Mouse (Mus musculus) c-Kit-negative CD71-positive TER-119-positive erythroid progenitor cells, embryonic 14.5 days (primary cell): Measurements from ENCODE around the gene Klhl42.

Experiments used
- DNase-seq: peaks from one replicate; pipeline ENCODE4 v3.0.0-alpha.2; 2013; ENCODE audit warnings: low read depth, low spot score

The Klhl42 gene

DNA sequence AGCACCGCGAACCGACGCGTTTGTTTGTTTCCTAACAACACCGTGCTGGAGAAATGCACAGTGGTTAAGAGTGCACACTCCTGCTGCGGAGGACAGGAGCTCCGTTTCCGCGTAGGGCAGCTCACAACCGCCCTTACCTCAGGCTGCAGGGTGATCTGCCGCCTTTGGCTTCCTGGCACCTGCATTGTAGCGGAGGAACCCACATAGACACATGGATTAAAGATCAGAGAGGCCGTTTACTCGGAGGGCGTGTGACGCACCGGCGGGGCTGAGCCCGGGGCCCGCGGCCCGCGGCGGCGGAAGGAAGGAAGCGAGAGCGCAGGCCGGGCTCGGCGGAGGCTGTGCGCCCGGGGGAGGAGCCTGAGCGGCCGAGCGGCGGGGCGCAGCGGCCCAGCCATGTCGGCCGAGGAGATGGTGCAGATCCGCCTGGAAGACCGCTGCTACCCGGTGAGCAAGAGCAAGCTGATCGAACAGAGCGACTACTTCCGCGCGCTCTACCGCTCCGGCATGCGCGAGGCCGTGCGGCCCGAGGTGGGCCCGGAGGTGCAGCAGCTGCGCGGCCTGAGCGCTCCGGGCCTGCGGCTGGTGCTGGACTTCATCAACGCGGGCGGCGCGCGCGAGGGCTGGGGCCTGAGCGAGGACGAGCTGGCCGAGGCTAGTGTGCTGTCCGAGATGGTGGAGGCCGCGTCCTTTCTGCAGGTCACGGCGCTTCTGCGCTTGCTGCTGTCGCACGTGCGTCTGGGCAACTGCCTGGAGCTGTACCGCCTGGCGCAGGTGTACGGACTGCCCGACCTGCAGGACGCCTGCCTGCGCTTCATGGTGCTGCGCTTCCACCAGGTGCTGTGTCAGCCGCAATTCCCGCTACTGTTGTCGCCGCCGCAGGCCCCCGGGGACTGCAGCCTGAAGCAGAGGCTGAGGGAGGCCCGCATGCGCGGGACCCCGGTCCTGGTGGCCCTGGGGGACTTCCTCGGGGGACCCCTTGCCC, at the start of gene Klhl42:
Gene Klhl42 (plus strand): TSS at position 244 of the 985 bp plus-strand sequence.
- no peak for DNase-seq

DNA sequence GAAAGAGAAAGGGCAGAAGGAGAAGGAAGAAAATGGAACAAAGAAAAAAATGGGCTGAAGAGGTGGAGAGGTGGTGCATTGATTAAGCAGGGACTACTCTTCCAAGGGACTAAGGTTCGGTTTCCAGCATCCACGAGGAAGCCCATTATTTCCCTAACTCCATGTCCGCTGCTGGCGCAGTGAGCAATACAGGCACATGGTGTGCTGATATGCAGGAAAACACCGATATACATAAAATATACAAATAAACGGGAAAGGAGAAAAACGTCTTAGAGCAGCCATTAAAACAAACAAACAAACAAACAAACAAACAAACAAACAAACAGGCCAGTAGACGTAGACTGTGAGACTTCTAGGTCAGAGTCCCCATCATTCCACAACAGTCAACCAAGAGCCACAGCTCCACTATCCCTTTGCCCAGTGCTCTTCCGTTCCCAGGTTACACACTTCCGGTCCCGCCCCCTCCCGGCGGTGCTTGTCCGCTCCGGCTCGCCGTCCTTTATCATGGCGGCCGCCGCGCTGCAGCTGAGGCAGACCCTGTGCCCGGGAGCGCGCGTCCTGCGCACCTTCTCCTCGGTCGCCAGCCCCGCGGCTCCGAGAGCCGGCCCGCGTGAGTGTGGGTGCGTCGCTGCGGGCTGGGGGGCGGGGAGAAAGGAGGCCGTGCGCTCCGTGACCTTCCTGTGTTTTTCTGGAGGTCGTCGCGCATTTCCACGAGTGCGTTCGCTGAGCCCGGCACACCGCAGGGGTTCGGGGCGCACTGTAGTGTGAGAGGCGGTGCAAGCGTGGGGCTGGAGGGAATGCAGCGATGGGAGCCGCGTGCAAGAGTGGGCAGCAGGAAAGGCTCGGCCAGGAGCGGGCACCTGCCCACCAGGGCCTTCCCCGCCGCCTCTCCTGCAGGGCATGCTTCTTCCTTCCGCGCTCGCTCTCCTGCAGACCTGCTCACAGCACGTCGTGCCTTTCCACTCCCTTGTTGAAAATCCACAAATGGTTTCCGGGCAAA, 48.6 kb upstream of the Klhl42 start, which contains the start of gene Mrps35:
Gene Mrps35 (plus strand): TSS at position 474 of the 1,000 bp plus-strand sequence.
- DNase-seq = peak; percentile 73

DNA sequence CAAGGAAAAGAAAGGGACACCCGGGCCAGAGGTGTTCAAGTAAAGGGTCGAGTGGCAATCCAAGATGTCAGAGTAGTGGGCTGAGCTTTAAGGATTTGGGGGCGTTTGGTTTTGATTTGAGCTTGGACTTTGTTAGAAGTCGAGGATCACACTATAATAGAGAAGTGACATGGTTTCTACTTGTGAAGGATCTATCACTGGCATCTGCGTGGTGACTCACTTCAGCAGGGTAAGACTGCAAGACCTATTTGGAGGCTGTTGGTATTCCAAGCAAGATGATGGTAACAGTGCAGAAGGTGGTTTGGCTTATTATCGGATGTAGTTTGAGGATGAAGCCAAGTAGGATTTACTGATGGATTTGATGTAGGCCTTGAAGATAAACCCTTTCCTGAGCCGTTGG, 47.5 kb upstream of the Klhl42 start:
- DNase-seq = no peak

DNA sequence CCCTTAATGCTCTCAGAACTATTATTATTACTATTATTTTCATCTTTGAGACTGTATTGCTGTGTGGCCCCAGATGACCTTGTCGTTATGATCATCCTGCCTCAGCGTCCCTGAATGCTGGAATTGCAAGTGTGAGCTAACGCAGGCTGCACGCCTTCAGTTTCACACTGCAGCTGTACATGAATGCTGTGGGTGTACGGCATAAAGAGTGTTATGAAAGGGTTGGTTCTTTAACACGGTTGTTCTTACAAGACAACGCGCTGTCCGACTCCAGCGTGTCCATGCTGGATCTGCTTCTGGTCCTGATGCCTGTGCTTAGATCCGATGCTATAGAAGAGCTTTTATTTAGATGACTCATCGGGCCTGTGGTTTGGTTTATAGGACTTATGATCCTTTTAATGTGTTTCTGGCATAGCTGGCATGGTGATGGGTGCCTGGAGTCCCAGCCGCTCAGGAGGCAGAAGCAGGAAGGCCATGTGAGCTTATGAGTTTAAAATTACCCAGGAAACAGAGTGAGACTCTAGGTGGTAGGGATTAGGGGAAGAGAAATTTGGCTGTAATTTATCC, 41.9 kb upstream of the Klhl42 start:
- no peak for DNase-seq

DNA sequence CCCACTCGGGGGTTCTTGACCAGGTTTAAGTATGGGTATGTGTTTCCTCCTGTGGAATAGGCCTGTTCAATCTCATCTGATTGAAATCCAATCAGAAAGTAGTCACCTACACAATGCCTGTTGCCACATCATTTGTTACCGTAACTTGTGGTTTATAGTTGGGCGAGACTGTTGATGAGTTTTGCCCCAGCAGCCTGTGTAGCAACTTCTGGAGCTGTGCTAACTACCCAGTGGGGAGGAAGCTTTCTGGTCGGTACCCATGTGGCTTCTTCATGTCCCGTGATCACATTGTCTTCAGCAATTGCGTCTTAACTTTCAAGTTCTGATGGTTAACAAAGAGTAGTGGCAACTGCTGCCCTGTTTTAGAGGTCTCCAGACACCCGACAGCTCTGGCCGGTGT, 39.5 kb upstream of the Klhl42 start:
- no peak for DNase-seq

DNA sequence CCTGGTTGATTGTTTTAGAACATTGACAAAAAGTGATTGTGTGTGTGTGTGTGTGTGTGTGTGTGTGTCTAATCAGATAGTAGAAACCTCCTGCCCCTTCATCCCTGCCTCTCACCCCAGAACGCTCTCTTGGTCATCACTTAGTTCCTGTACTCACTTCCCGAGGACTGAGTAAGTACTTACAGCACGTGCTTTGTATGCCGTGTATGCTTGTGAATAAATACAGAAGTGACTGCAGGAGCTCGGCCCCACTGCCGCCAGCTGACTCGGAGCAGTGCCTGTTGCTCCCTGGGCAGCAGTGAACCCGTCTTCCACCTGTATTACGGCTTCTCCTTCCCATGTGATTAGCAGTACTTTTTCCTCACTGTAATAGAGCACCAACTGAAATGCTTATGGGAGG, 38.7 kb upstream of the Klhl42 start:
- no peak for DNase-seq

DNA sequence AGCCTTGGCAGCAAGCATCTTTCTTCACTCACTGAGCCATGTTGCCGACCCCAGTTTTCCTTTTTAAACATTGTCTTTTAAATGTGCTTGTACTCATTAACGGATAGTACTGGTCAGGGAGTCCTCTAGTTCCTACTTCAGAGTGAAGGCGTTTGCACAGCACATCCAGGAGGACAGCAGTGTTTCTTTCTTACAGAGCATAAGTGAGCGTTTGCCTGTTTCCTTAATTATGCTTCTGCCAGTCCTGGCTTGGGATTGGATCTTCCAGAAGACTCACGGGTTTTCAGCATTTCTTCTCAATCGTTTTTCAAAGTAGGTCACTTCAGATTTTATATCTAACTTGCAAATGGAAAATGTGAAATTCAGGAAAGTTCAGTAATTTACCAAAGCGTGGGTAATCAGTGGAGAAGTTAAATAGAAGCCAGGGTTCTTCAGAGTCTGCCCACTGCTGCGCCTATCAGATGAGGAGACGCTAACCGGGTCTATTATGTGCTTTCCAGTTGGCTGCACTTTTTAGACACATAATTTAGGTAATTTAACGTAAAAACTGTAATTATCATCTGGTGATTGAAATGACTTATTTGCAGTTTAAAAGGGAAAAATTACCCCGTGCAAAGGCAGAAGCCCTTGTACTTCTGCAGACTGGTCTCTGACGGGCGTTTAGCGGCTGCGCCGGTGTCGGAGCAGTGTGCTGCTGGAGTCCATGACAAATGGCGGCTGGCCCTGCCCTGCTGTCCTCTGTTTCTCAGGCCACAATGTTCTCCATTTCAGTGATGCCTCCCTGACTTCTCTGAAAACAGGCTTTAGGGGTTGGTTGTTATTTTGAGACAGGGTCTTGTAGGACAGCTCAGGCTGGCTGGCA, 37.2 kb upstream of the Klhl42 start:
- DNase-seq = no peak

DNA sequence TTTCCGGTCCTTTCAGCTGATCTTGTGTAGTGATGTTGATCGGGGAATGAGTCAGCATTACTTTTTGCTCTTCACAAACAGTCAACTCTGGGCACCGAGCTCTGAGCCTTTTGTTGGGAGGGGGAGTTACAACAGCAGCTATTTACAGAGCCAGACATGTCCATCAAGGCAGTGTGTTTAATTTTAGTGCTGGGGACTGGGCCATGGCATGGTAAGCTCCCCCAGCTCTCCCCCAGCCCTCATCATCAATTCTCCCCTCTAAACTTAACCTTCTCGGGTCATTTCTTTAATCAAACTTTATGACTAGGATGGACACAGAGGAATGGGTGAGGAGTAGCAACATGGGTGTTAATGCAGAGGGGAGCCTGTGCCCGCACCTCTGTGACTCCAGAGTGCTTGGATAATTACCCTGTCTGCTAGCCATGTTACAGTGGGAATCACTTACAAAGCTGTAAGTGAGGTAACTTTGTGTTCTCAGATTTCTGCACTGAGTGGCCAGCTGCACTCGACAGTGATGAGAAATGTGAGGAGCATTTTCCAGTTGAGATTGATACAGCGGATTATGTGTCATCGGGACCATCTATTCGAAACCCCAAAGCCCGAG, 35.7 kb upstream of the Klhl42 start:
- DNase-seq = no peak

DNA sequence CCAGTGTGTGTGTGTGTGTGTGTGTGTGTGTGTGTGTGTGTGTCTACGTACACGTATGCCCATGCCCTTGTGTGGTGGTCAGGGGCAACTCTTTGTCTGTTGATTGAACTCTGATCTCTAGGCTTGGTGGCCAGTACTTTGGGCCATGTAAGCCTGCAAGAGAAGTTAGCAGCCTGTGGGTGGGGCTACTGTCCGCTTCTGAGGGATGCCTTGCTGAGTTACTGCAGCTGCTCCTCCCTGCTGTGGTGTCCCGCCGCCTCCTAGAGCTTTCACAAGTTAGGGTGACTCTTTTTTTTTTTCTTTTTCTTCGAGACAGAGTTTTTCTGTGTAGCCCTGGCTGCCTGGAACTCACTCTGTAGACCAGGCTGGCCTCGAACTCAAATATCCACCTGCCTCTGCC, 31.9 kb upstream of the Klhl42 start:
- no peak for DNase-seq

DNA sequence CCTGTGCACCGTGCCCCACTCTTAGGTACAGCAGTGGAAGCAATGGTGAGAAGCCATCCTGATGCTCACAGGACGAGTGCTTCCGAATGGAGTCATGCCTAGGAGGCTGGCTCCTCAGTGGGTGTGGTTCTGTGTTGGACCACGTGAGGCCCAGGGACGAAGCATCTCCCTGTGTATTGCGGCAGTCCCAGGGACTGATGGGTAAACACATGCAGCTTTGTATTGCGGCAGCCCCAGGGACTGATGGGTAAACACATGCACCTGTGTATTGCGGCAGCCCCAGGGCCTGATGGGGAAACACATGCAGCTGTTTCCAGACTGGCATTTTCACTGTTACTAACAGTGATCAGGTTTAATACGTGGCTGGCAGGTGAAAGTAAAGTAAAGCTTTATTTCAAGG, 29.5 kb upstream of the Klhl42 start:
- no peak for DNase-seq

DNA sequence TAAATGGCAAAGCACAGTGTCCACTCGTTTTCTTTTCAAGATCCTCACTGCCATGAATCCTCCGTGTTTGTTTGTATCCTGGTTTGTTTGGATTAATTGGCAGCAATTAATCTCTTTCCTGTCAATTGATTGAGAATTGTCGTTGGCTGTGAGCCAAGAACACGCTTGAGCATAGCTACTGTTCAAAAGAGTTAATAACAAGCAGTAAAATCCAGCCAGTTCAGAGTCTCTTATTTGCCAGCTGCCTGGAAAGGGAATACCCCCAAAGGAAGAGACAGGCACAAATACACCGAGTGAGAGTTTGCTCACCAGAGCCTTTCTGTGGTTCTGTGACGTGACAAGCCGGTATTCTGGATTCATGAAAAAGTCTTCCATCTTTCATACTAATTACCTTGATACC, 29.1 kb upstream of the Klhl42 start:
- DNase-seq = no peak

DNA sequence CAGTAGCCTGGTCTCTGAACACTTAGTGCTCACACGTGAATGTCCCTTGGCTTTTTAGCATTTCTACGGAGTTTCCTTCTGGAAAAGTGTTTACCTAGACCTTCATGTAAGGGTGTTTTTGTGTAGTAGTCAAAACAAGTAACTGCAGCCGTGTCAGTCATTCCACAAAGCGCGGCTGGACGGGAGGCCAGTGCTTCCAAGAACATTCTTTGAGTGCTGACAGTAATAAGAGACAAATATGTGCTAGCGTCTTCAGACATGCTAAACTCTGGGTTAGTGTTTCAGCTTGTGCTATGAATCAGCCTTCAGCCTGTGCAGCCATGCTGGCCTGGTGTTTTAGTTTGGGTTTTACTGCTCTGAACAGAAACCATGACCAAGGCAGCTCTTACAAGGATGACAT, 28.5 kb upstream of the Klhl42 start:
- no peak for DNase-seq

DNA sequence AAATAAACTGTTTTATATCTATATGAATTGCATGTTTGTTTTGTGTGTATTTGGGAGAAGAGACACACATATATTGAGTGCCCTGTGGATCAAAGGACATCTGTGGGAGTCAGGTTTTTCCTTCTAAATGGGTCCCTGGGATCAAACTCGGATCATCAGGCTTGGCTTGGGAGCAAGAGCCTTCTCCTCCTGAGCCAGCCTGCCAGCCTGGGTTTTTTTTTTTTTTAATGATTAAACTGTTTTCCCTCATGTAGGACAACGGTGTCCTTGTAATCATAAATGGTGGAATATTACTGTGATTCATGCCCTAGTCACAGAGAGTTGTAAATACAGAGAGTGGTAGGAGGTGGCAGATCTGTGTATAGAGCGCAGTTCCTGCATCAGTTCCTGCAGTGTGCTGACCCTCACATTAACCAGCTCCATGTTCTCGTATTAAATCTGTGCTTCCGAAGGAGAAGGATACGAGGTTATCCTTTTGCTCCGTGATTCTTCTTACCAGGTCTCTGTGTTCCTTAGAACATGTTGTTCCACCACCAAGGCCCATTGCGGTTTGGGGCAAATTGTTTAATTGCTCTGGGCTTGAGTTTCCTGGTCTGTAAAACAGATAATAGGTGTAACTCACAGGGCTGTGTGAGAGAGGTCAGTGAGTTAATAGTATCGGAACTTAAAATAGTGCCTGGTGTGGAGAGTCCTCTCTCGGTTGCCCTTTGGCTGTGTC, 26.8 kb upstream of the Klhl42 start:
- no peak for DNase-seq

DNA sequence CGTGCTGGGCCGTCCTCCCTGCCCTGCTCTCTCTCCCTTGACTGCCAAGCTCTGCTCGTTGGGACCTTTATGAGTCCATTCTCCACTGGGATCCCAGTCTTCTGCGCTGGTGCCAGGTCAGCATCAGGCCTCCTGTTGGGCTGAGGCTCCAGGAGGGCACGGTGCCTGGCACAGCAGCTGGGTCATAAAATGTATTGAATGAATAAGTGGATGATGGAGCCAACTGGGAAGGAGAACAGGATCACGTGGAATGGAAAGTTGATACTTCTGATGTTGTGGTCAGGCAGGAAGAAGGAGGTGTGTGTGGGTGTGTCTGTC, 26.3 kb upstream of the Klhl42 start:
- no peak for DNase-seq

DNA sequence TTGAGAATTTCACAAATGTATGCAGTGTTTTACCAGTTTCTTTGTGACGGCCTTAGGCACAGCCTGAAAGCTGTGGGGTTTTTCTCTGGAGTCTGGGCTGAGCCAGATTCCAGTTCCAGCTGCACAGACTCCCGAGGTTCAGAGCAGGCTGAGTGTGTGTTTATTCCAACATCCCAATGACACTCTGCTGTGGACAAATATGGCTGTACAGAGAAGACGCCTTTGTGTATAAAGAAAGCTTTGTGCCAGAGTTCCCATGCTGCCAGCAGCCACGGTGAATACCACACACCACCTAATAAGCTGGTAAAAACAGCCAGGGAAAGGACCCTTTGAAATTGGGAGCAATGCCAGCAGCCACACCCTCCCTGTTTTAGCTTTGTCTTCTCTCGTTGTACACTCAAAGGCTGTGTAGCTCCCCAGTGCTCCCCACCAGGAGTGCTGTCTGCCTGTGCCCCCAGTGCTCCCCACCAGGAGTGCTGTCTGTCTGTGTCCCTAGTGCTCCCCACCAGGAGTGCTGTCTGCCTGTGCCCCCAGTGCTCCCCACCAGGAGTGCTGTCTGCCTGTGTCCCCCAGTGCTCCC, 15.3 kb upstream of the Klhl42 start:
- no peak for DNase-seq

DNA sequence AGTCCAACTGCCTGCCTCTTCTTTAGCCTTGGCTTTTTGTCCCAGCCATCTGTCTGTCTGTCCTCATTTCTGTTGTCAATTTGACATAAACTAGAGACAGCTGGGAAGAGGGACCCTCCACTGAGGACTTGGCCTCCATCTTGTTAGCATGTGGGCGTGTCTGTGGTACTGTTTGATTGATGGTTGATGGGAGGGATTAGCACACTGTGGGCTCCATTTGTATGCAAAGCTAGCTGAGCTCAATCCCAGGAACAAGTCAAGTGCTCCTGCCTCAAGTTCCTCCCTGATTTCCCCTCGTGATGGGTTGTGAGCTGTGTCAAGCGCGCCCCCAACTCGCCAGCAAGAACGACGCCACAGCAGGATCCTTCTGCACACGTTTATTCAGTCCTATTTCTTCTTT, 14.3 kb upstream of the Klhl42 start:
- DNase-seq = no peak

DNA sequence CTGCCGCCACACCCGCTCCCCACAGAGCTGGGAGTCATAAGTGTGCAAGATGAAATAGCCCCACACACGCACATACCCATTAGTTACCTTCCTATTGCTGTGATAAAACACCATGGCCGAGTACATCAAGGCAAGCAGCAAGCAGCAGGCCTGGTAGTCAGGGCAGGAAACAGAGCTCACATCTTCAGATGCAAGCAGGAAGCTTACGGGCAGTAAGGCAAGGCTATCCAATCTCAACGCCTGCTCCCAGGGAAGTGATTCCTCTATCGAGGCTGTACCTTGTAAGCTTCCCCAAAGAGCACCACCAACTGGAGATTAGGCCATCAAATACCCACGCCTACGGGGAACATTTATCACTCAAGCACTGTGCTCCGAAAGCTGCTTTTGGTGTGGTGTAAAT, 11.3 kb upstream of the Klhl42 start:
- DNase-seq = no peak

DNA sequence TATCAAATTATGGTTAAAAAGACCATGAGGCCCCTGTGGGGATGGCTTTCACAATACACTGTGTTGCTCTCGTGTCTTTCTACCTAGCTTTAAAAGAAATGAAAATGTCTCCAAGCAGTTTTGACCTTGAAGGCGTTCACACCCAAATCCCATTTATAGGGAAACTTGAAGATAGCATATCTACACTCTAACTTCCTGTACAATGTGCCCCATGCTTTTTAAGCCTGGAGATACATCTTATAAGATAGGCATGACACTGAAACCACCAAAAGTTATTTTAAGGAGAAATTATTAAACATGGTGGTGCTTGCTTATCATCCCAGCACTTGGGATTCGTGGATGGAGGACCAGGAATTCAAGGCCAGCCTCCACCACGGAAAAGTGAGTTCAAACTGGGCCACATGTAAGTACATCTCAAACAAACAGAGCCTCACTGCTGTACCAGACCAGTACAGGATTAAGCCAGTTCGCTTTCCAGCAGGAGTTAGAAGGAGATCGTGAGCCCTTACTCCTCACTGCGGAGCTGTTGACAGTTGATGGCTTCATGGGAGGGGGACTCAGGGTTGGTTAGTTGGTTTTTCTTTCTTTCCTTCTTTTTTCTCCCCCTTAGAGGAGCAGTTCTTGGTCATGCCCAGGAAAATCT, 5.7 kb upstream of the Klhl42 start:
- no peak for DNase-seq

DNA sequence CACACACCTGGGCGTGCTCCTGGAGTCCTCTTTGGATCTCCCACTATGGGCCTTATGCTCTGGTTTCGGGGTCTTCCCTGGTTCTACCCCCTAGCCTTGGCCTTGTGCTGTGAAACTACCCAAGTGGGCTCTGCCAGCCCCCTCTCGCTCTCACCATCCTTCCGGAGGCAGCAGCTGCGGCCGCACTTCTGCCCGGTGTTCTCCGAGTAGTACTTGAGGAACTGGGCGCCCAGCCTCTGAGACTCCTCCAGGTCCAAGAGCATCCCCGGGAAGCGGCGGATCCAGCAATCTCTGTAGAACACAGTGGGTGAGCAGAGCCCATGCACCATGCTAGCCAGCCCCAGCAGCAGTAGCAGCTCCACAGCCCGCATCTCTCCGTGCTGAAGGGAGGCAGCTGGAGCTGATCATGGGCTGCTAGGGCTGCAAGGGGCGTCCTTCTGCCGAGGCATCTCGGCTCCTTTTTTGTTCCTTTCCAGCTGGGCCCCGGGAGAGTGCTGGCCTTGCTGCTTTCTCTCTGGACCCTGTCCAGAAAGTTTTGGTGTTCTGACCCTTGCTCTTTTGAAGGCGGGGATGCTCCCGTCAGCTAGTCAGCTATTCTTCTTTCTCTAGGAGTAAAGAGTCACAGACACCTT, 4.5 kb upstream of the Klhl42 start, which contains the start of gene Mansc4:
Gene Mansc4 (minus strand): TSS at position 439 of the 632 bp plus-strand sequence.
- DNase-seq = no peak
